Comparison of ENCODE assay signal across 29 mouse cellular contexts in the genomic region with DNA sequence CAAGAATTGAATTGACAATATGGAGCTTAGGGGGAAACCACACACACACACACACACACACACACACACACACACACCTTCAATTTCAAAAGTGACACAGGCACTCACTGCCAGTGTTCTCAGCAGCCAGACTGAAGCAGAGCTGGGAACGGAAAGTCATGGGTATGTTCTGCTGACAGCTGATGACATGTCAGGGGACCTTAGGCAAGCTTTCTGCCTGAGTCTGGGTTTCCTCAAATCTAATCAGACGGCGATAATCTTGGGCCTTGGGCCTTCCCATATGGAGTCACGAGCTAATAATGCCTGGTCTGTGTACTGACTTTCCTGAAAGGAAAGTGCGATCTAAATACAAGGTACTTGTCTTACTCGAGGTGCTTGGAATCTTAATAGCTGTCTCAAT.
A peak's percentile ranks its signal among the peaks of the same experiment; 100 is the strongest.
DNase-seq lines count a peak whose midpoint lies in the region; ATAC-seq and TF ChIP-seq lines count a peak whose summit lies in the region.
"Had no signal": no experiment of that assay in that cellular context is flagged by ENCODE, and none has a peak within 500 bp of the region (broad histone marks: within the 10 kb centered on the region; RNA-seq: fewer than 3 reads in every experiment).

No protein-coding gene starts in this region.

- no peaks in the 10 kb centered on the region for H3K9me3 ChIP-seq in heart, embryonic 12.5 days (replicated peaks)
- no peaks in the 10 kb centered on the region for H3K9me3 ChIP-seq in lung, embryonic 16.5 days (ENCODE audit: control insufficient read depth, low read length)
- H3K9me3 ChIP-seq: limb, embryonic 10.5 days; limb, embryonic 15.5 days; liver, embryonic 13.5 days; midbrain, embryonic 13.5 days; stomach, embryonic 15.5 days had no signal

- H3K4me1 ChIP-seq in heart, embryonic 12.5 days (replicated peaks), result peaks cover 44% of the 10 kb centered on the region
- H3K4me1 ChIP-seq in heart, adult 2 months (ENCODE audit: control insufficient read depth, insufficient read depth, low read length), result peaks cover 2% of the 10 kb centered on the region; the same call in 1 of the 2 replicates
- peaks cover 15% of the 10 kb centered on the region for H3K4me1 ChIP-seq in lung, embryonic 16.5 days (replicated peaks; ENCODE audit: control insufficient read depth, insufficient read depth, low read length)
- H3K4me1 ChIP-seq: limb, embryonic 15.5 days; liver, embryonic 13.5 days; midbrain, embryonic 13.5 days had no signal

- peak; percentile 16 for DNase-seq in embryo, embryonic 10 days (ENCODE audit: low spot score)
- no peak for DNase-seq in embryo, embryonic 9.5 days (ENCODE audit: extremely low spot score)
- DNase-seq in heart, adult 2 months, result no peak
- DNase-seq in lung, postnatal 4 days, result no peak
- DNase-seq in heart, postnatal 4 days, result peak; percentile 37
- DNase-seq in spleen, postnatal 14 days (ENCODE audit: low spot score in 2 of 2), result no peak
- DNase-seq: adrenal gland, adult 8-10 months; cerebellum, adult 2 months; cerebellum, postnatal 14 days; gastrocnemius, adult 2 months; gastrocnemius, postnatal 36 days; kidney, adult 9 months; kidney, postnatal 10 days; layer of hippocampus, adult 9-11 months; liver, embryonic 13.5 days; lung, adult 18-20 months; retina, postnatal 1 day; right cerebral cortex, postnatal 14 days had no signal

- ATAC-seq in heart, embryonic 12.5 days (ENCODE audit: insufficient number of reproducible peaks, low FRiP score), result 0 out of 2 replicates have a peak, but pooled peaks have one; percentile 53
- ATAC-seq in lung, embryonic 16.5 days (ENCODE audit: low read depth), result peak; percentile 51; the same call in 1 of the 2 replicates
- ATAC-seq: forebrain, embryonic 14.5 days; intestine, postnatal 0 days; midbrain, embryonic 13.5 days had no signal

- H3K4me2 ChIP-seq in heart, embryonic 12.5 days, result peak overlapping the region; percentile 42
- H3K4me2 ChIP-seq in lung, embryonic 16.5 days (ENCODE audit: low read depth, low read length), result no peak overlapping the region
- H3K4me2 ChIP-seq: hindbrain, embryonic 14.5 days; limb, embryonic 15.5 days; liver, embryonic 13.5 days; midbrain, embryonic 13.5 days; stomach, embryonic 15.5 days had no signal

- H3K79me2 ChIP-seq in heart, adult 2 months (replicated peaks; ENCODE audit: control insufficient read depth, insufficient read depth, low read length), result no peaks in the 10 kb centered on the region

- TF ChIP-seq POLR2A in heart, adult 2 months (IDR thresholded peaks at IDR 0.05; ENCODE audit: insufficient read depth, low read depth, low read length), result no peak

- TF ChIP-seq CTCF in heart, adult 2 months (IDR thresholded peaks at IDR 0.05), result no peak

- no peak overlapping the region for H3K9ac ChIP-seq in heart, embryonic 12.5 days
- H3K9ac ChIP-seq in heart, adult 2 months (ENCODE audit: low read depth, low read length), result no peak overlapping the region
- H3K9ac ChIP-seq in lung, embryonic 16.5 days (ENCODE audit: low read length), result no peak overlapping the region
- H3K9ac ChIP-seq: hindbrain, embryonic 14.5 days; limb, embryonic 15.5 days; liver, embryonic 13.5 days; midbrain, embryonic 13.5 days; stomach, embryonic 15.5 days had no signal

- intact Hi-C loops in heart, adult 2 months (cut with DNase I), result loop anchor here (5.0 to 10.0 kb wide), 2 partner anchors 75 to 107 kb away; no protein-coding TSS in a partner anchor

- no peaks in the 10 kb centered on the region for H3K36me3 ChIP-seq in heart, embryonic 12.5 days
- no peaks in the 10 kb centered on the region for H3K36me3 ChIP-seq in heart, adult 2 months (ENCODE audit: control insufficient read depth, insufficient read depth, low read length)
- H3K36me3 ChIP-seq in lung, embryonic 16.5 days (ENCODE audit: control insufficient read depth, insufficient read depth, low read length), result no peaks in the 10 kb centered on the region
- H3K36me3 ChIP-seq: G1E; limb, embryonic 10.5 days; limb, embryonic 15.5 days; liver, embryonic 13.5 days; midbrain, embryonic 13.5 days; stomach, embryonic 15.5 days had no signal

- 7% methylated on average over 6 of the region's 6 CpGs for WGBS in heart, embryonic 12.5 days
- WGBS in heart, adult 2 months, result 28% methylated on average over 6 of the region's 6 CpGs
- 54% methylated on average over 6 of the region's 6 CpGs for WGBS in lung, embryonic 16.5 days

- H3K4me3 ChIP-seq in heart, embryonic 12.5 days, result no peak overlapping the region
- no peak overlapping the region for H3K4me3 ChIP-seq in heart, adult 2 months
- H3K4me3 ChIP-seq in lung, embryonic 16.5 days (ENCODE audit: low read length), result no peak overlapping the region
- H3K4me3 ChIP-seq: gastrocnemius, adult 2 months; limb, embryonic 10.5 days; limb, embryonic 15.5 days; liver, embryonic 13.5 days; midbrain, embryonic 13.5 days; stomach, embryonic 15.5 days had no signal

- peak overlapping the region; percentile 52; the same call in 1 of the 2 replicates for H3K27ac ChIP-seq in heart, embryonic 12.5 days (ENCODE audit: poor library complexity, severe bottlenecking)
- no peak overlapping the region for H3K27ac ChIP-seq in heart, adult 2 months
- no peak overlapping the region for H3K27ac ChIP-seq in lung, embryonic 16.5 days (ENCODE audit: low read length)
- H3K27ac ChIP-seq: gastrocnemius, adult 2 months; hindbrain, embryonic 14.5 days; limb, embryonic 10.5 days; limb, embryonic 15.5 days; liver, embryonic 13.5 days; macrophage; midbrain, embryonic 13.5 days; stomach, embryonic 15.5 days had no signal

- TF ChIP-seq EP300 in heart, adult 2 months (IDR thresholded peaks at IDR 0.05; ENCODE audit: insufficient read depth, low read depth, low read length), result no peak

- H3K27me3 ChIP-seq in heart, embryonic 12.5 days (replicated peaks), result peaks cover 4% of the 10 kb centered on the region; the same call in 1 of the 2 replicates
- no peaks in the 10 kb centered on the region for H3K27me3 ChIP-seq in heart, adult 2 months (ENCODE audit: control insufficient read depth, insufficient read depth, low read length)
- no peaks in the 10 kb centered on the region for H3K27me3 ChIP-seq in lung, embryonic 16.5 days (ENCODE audit: control insufficient read depth, insufficient read depth, low read depth, low read length)
- H3K27me3 ChIP-seq: limb, embryonic 15.5 days; liver, embryonic 13.5 days; midbrain, embryonic 13.5 days; stomach, embryonic 15.5 days had no signal

Comparison
In these comparisons a context has a peak if more than half of its experiments do, and no peak if none do; other contexts are left out.
1. DNase-seq: peak in embryo, embryonic 10 days (single experiment) and heart, postnatal 4 days (single experiment); none in embryo, embryonic 9.5 days (single experiment), heart, adult 2 months (0 of 2), lung, postnatal 4 days (0 of 2) and spleen, postnatal 14 days (0 of 2).